Mouse (Mus musculus) common myeloid progenitor, adult 5-6 weeks (primary cell): ENCODE measurements around the gene Mtch2. TPM values are rescaled to one million over a fixed set of nuclear protein-coding genes. Genes with fewer than 3 reads are reported as not detected.
"Not testable (repeated sequence)": the region's sequence is repeated elsewhere in the genome, so short reads cannot be mapped to it uniquely, and the experiment has no call there.

Experiments used
- ATAC-seq: replicated peaks from 2 replicates; pipeline ENCODE4 v1.8.0; 2016; ENCODE audit warnings: low read depth, mild to moderate bottlenecking, moderate TSS enrichment, inconsistent platforms; ENCODE audit not compliant: poor library complexity, severe bottlenecking
- total RNA-seq: library from RNA; stranded (forward); fragments of 200-1000, 187-1606 nt; gene quantifications from 2 replicates; pipeline ENCODE4 v1.2.3, GENCODE M21; 2017

Gene Mtch2
- total RNA-seq, 1 experiment from 2014 or later, result 139 TPM

GRCm38 (mm10) chr2:90850401-90850800 lies 3.4 kb downstream of the Mtch2 start:
- no peak for ATAC-seq

GRCm38 (mm10) chr2:90861486-90861885 lies 14.5 kb downstream of the Mtch2 start:
- ATAC-seq, result no peak

GRCm38 (mm10) chr2:90864184-90864583 lies 17.2 kb downstream of the Mtch2 start:
- no peak for ATAC-seq

- peak; percentile 86 for ATAC-seq
Observed at GRCm38 (mm10) chr2:90866524-90866923, 19.6 kb downstream of the Mtch2 start.

- ATAC-seq, result peak; percentile 79
Observed at GRCm38 (mm10) chr2:90870136-90870601, 23.2 kb downstream of the Mtch2 start.

- no peak for ATAC-seq
Observed at GRCm38 (mm10) chr2:90871180-90871961, 24.4 kb downstream of the Mtch2 start.

GRCm38 (mm10) chr2:90874025-90874424 lies 27.1 kb downstream of the Mtch2 start:
- ATAC-seq, result no peak

- ATAC-seq, result no peak
Observed at GRCm38 (mm10) chr2:90875239-90875638, 28.3 kb downstream of the Mtch2 start.

- ATAC-seq, result no peak
Observed at GRCm38 (mm10) chr2:90877584-90878259, 30.8 kb downstream of the Mtch2 start.

- no peak for ATAC-seq
Observed at GRCm38 (mm10) chr2:90879419-90879818, 32.5 kb downstream of the Mtch2 start.

- ATAC-seq, result no peak
Observed at GRCm38 (mm10) chr2:90880144-90880785, 33.3 kb downstream of the Mtch2 start.

GRCm38 (mm10) chr2:90881824-90882223 lies 34.9 kb downstream of the Mtch2 start:
- ATAC-seq, result no peak

GRCm38 (mm10) chr2:90885218-90886041 lies 38.5 kb downstream of the Mtch2 start, which contains the start of gene C1qtnf4:
Gene C1qtnf4 (plus strand): TSS chr2:90885860.
- ATAC-seq, result peak; percentile 27; the same call in 1 of the 2 replicates

- no peak for ATAC-seq
Observed at GRCm38 (mm10) chr2:90886436-90886835, 39.5 kb downstream of the Mtch2 start.

GRCm38 (mm10) chr2:90887627-90888026 lies 40.7 kb downstream of the Mtch2 start:
- ATAC-seq, result no peak

GRCm38 (mm10) chr2:90889550-90890548 lies 42.9 kb downstream of the Mtch2 start:
- ATAC-seq, result peak; percentile 22

- no peak for ATAC-seq
Observed at GRCm38 (mm10) chr2:90893673-90894298, 46.8 kb downstream of the Mtch2 start.

GRCm38 (mm10) chr2:90894299-90894677 lies 47.3 kb downstream of the Mtch2 start:
- ATAC-seq, result not testable (repeated sequence)
